Mouse (Mus musculus) MEL (cell line): ENCODE results near the gene Fam185a. TPM values are rescaled to one million over a fixed set of nuclear protein-coding genes. Genes with fewer than 3 reads are reported as not detected.

ENCODE experiments used
- DNase-seq: peaks from one replicate; pipeline ENCODE4 v3.0.0; 2011; ENCODE audit warnings: low read depth, low spot score
- H3K27ac ChIP-seq: 2 replicates; pipeline ENCODE4 v1.5.1; 2012; ENCODE audit warnings: low read depth, mild to moderate bottlenecking, control low read depth, low read length, moderate library complexity; ENCODE audit not compliant: control insufficient read depth
- H3K27me3 ChIP-seq, 2 experiments: fragments of 150-350 bp in 1 of 2; sonication (generic) in 1 of 2; 2 replicates each; pipeline ENCODE4 v1.6.1; 2012; ENCODE audit warnings: low read length in 2 of 2, mild to moderate bottlenecking in 2 of 2, improper control_type of control experiment in 1 of 2, moderate library complexity in 1 of 2; ENCODE audit not compliant: insufficient read depth in 2 of 2, control insufficient read depth in 1 of 2
- H3K36me3 ChIP-seq, 2 experiments: 2 replicates each; pipeline ENCODE4 v1.6.1; 2012 to 2014; ENCODE audit warnings: low read length in 2 of 2, improper control_type of control experiment in 1 of 2, inconsistent platforms in 1 of 2, mild to moderate bottlenecking in 1 of 2; ENCODE audit not compliant: insufficient read depth in 2 of 2, control insufficient read depth in 1 of 2
- H3K4me1 ChIP-seq, 2 experiments: fragments of 150-350 bp in 1 of 2; sonication (generic) in 1 of 2; 2 replicates each; pipeline ENCODE4 v1.6.1; 2012; ENCODE audit warnings: low read length in 2 of 2, improper control_type of control experiment in 1 of 2, mild to moderate bottlenecking in 1 of 2; ENCODE audit not compliant: insufficient read depth in 2 of 2, control insufficient read depth in 1 of 2
- H3K4me3 ChIP-seq, 2 experiments: fragments of 150-350 bp in 1 of 2; sonication (generic) in 1 of 2; 2 replicates each; pipeline ENCODE4 v1.5.1; 2012; ENCODE audit warnings: low read depth in 2 of 2, low read length in 2 of 2, mild to moderate bottlenecking in 2 of 2, moderate library complexity in 2 of 2, control low read depth in 1 of 2, improper control_type of control experiment in 1 of 2; ENCODE audit not compliant: control insufficient read depth in 1 of 2, insufficient read depth in 1 of 2
- H3K79me2 ChIP-seq: 2 replicates; pipeline ENCODE4 v1.6.1; 2012; ENCODE audit warnings: mild to moderate bottlenecking, low read length, moderate library complexity; ENCODE audit not compliant: control insufficient read depth, poor library complexity, insufficient read depth
- H3K9ac ChIP-seq: 2 replicates; pipeline ENCODE4 v1.6.1; 2012; ENCODE audit warnings: low read depth, mild to moderate bottlenecking, control low read depth, low read length, moderate library complexity; ENCODE audit not compliant: control insufficient read depth, poor library complexity, severe bottlenecking
- H3K9me3 ChIP-seq: fragments of 150-350 bp; sonication (generic); replicated peaks from 2 replicates; pipeline ENCODE4 v1.6.1; 2012; ENCODE audit warnings: mild to moderate bottlenecking, low read length, improper control_type of control experiment, moderate library complexity; ENCODE audit not compliant: insufficient read depth
- BHLHE40 ChIP-seq: IDR thresholded peaks from 2 replicates; pipeline ENCODE4 v1.6.1; 2012; ENCODE audit warnings: low read depth, mild to moderate bottlenecking, inconsistent platforms, low read length, improper control_type of control experiment, borderline replicate concordance
- CHD2 ChIP-seq: IDR thresholded peaks from 2 replicates; pipeline ENCODE4 v1.6.1; 2011; ENCODE audit warnings: low read length, improper control_type of control experiment
- CTCF ChIP-seq, 3 experiments: IDR thresholded peaks in 2 of 3; conservative IDR thresholded peaks in 1 of 3; 2 replicates each; pipeline ENCODE4 v1.5.1; 2011 to 2012; ENCODE audit warnings: low read length in 3 of 3, low read depth in 2 of 3, mild to moderate bottlenecking in 2 of 3, improper control_type of control experiment in 1 of 3, inconsistent platforms in 1 of 3, mixed read lengths in 1 of 3, moderate library complexity in 1 of 3; ENCODE audit not compliant: control insufficient read depth in 1 of 3, insufficient read depth in 1 of 3, poor library complexity in 1 of 3, severe bottlenecking in 1 of 3
- ELF1 ChIP-seq: IDR thresholded peaks from 2 replicates; pipeline ENCODE4 v1.6.1; 2014; ENCODE audit warnings: low read depth, mild to moderate bottlenecking, inconsistent platforms, low read length, improper control_type of control experiment, moderate library complexity
- EP300 ChIP-seq, 2 experiments: IDR thresholded peaks; 2 replicates each; pipeline ENCODE4 v1.6.1; 2011; ENCODE audit warnings: improper control_type of control experiment in 2 of 2, low read length in 2 of 2, low read depth in 1 of 2, mild to moderate bottlenecking in 1 of 2
- ETS1 ChIP-seq: IDR thresholded peaks from 2 replicates; pipeline ENCODE4 v1.6.1; 2012; ENCODE audit warnings: low read depth, mild to moderate bottlenecking, inconsistent platforms, low read length, improper control_type of control experiment, moderate library complexity
- GABPA ChIP-seq: IDR thresholded peaks from 2 replicates; pipeline ENCODE4 v1.6.1; 2012; ENCODE audit warnings: low read depth, mild to moderate bottlenecking, inconsistent platforms, low read length, improper control_type of control experiment, moderate library complexity
- GATA1 ChIP-seq: IDR thresholded peaks from 2 replicates; pipeline ENCODE4 v1.6.1; 2011; ENCODE audit warnings: low read depth, low read length, improper control_type of control experiment
- HCFC1 ChIP-seq: IDR thresholded peaks from 2 replicates; pipeline ENCODE4 v1.6.1; 2012; ENCODE audit warnings: low read depth, mild to moderate bottlenecking, inconsistent platforms, low read length, improper control_type of control experiment, moderate library complexity
- KAT2A ChIP-seq: conservative IDR thresholded peaks from 2 replicates; pipeline ENCODE4 v1.6.1; 2012; ENCODE audit warnings: low read depth, low read length, improper control_type of control experiment, inconsistent platforms
- MAX ChIP-seq: IDR thresholded peaks from 2 replicates; pipeline ENCODE4 v1.6.1; 2011; ENCODE audit warnings: low read length, improper control_type of control experiment
- MAZ ChIP-seq: IDR thresholded peaks from 2 replicates; pipeline ENCODE4 v1.6.1; 2012; ENCODE audit warnings: low read depth, mild to moderate bottlenecking, inconsistent platforms, low read length, improper control_type of control experiment
- MXI1 ChIP-seq: IDR thresholded peaks from 2 replicates; pipeline ENCODE4 v1.6.1; 2011; ENCODE audit warnings: mild to moderate bottlenecking, low read depth, low read length, improper control_type of control experiment
- MYB ChIP-seq: IDR thresholded peaks from 2 replicates; pipeline ENCODE4 v1.6.1; 2011; ENCODE audit warnings: mild to moderate bottlenecking, low read depth, low read length, improper control_type of control experiment
- MYC ChIP-seq: IDR thresholded peaks from 2 replicates; pipeline ENCODE4 v1.6.1; 2011; ENCODE audit warnings: low read depth, mild to moderate bottlenecking, low read length, improper control_type of control experiment, moderate library complexity
- NELFE ChIP-seq: IDR thresholded peaks from 2 replicates; pipeline ENCODE4 v1.6.1; 2011; ENCODE audit warnings: low read depth, low read length, improper control_type of control experiment
- NRF1 ChIP-seq: IDR thresholded peaks from 2 replicates; pipeline ENCODE4 v1.6.1; 2014; ENCODE audit warnings: low read depth, mild to moderate bottlenecking, inconsistent platforms, low read length, improper control_type of control experiment, moderate library complexity; ENCODE audit not compliant: poor library complexity, insufficient read depth, severe bottlenecking
- POLR2A ChIP-seq, 2 experiments: IDR thresholded peaks; 2 replicates each; pipeline ENCODE4 v1.6.1; 2011 to 2012; ENCODE audit warnings: low read length in 2 of 2, mild to moderate bottlenecking in 2 of 2, control low read depth in 1 of 2, improper control_type of control experiment in 1 of 2, low read depth in 1 of 2, moderate library complexity in 1 of 2; ENCODE audit not compliant: control insufficient read depth in 1 of 2, insufficient read depth in 1 of 2, poor library complexity in 1 of 2
- POLR2AphosphoS2 ChIP-seq: IDR thresholded peaks from 2 replicates; pipeline ENCODE4 v1.6.1; 2011; ENCODE audit warnings: low read length, improper control_type of control experiment
- POLR2AphosphoS5 ChIP-seq: IDR thresholded peaks from 2 replicates; pipeline ENCODE4 v1.6.1; 2012; ENCODE audit warnings: low read depth, borderline replicate concordance, mild to moderate bottlenecking, inconsistent platforms, low read length, moderate library complexity, mixed read lengths
- RAD21 ChIP-seq: IDR thresholded peaks from 2 replicates; pipeline ENCODE4 v1.6.1; 2011; ENCODE audit warnings: mild to moderate bottlenecking, low read depth, low read length, improper control_type of control experiment
- RCOR1 ChIP-seq: IDR thresholded peaks from 2 replicates; pipeline ENCODE4 v1.6.1; 2012; ENCODE audit warnings: low read depth, mild to moderate bottlenecking, inconsistent platforms, low read length, improper control_type of control experiment
- SIN3A ChIP-seq: IDR thresholded peaks from 2 replicates; pipeline ENCODE4 v1.6.1; 2012; ENCODE audit warnings: low read length, improper control_type of control experiment, inconsistent platforms
- SMC3 ChIP-seq: IDR thresholded peaks from 2 replicates; pipeline ENCODE4 v1.6.1; 2011; ENCODE audit warnings: low read depth, low read length, improper control_type of control experiment
- TAL1 ChIP-seq: IDR thresholded peaks from 2 replicates; pipeline ENCODE4 v1.6.1; 2012; ENCODE audit warnings: mild to moderate bottlenecking, inconsistent platforms, low read length, moderate library complexity, mixed read lengths
- TBP ChIP-seq: IDR thresholded peaks from 2 replicates; pipeline ENCODE4 v1.8.0; 2011; ENCODE audit warnings: low read depth, low read length, improper control_type of control experiment
- TCF12 ChIP-seq: IDR thresholded peaks from 2 replicates; pipeline ENCODE4 v1.6.1; 2014; ENCODE audit warnings: low read depth, mild to moderate bottlenecking, inconsistent platforms, low read length, improper control_type of control experiment, moderate library complexity
- UBTF ChIP-seq: IDR thresholded peaks from 2 replicates; pipeline ENCODE4 v1.6.1; 2012; ENCODE audit warnings: low read depth, mild to moderate bottlenecking, inconsistent platforms, low read length, improper control_type of control experiment, moderate library complexity, borderline replicate concordance; ENCODE audit not compliant: insufficient read depth
- USF2 ChIP-seq, 2 experiments: IDR thresholded peaks; 2 replicates each; pipeline ENCODE4 v1.6.1; 2011 to 2012; ENCODE audit warnings: improper control_type of control experiment in 2 of 2, low read length in 2 of 2, borderline replicate concordance in 1 of 2, inconsistent platforms in 1 of 2, low read depth in 1 of 2, mild to moderate bottlenecking in 1 of 2; ENCODE audit not compliant: insufficient read depth in 1 of 2
- ZC3H11A ChIP-seq: IDR thresholded peaks from 2 replicates; pipeline ENCODE4 v1.6.1; 2012; ENCODE audit warnings: low read depth, mild to moderate bottlenecking, inconsistent platforms, low read length, improper control_type of control experiment
- ZKSCAN1 ChIP-seq: IDR thresholded peaks from 2 replicates; pipeline ENCODE4 v1.6.1; 2012; ENCODE audit warnings: low read depth, mild to moderate bottlenecking, inconsistent platforms, low read length, improper control_type of control experiment, moderate library complexity
- ZMIZ1 ChIP-seq: IDR thresholded peaks from 2 replicates; pipeline ENCODE4 v1.6.1; 2012; ENCODE audit warnings: low read depth, mild to moderate bottlenecking, inconsistent platforms, low read length, improper control_type of control experiment, moderate library complexity
- ZNF384 ChIP-seq: IDR thresholded peaks from 2 replicates; pipeline ENCODE4 v1.6.1; 2012; ENCODE audit warnings: low read depth, mild to moderate bottlenecking, inconsistent platforms, low read length, improper control_type of control experiment
- polyA plus RNA-seq, 2 experiments: library from polyadenylated mRNA; stranded (reverse) in 1 of 2; unstranded in 1 of 2; fragments of >175 nt in 1 of 2; fragments of >200 nt in 1 of 2; gene quantifications; 2 replicates each; pipeline versions ENCODE4 v1.2.1 to v1.2.4; 2012; ENCODE audit warnings: low replicate concordance in 2 of 2, low read depth in 1 of 2; ENCODE audit not compliant: insufficient read length in 2 of 2, insufficient read depth in 1 of 2, missing spikeins in 1 of 2
- total RNA-seq: library from RNA; depleted of rRNA; stranded (reverse); fragments of 300-350 nt; gene quantifications from 2 replicates; pipeline ENCODE4 v1.2.3, GENCODE M21; 2012

The Fam185a gene
- total and polyA plus RNA-seq, 3 experiments: 20.2 to 28.3 TPM; not detected in 1

DNA sequence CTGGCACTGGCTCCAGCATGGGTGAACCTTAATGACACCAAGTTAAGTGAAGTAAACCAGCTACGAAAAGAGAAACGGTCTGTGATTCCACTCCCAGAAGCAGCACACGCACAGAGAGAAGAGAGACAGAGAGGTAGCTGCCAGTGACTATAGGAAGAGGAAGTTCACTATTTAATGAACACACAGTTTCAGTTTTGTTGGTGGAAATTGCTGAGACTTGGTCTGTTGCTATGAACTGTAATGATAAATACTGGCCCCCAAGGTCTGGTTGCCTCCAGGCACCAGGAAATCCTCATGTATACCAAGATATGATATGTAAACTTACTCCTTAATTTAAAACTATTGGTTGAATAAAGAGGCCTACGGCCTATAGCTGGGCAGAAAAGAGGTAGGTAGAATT lies 38.3 kb upstream of the Fam185a start (continued):
- TF ChIP-seq RCOR1 (0 out of 2 replicates have a peak, but pooled peaks have one; percentile 47), ELF1 (no peak), MAX (peak; percentile 33; the same call in 1 of the 2 replicates), MYB (no peak), ETS1 (peak; percentile 72; the same call in 1 of the 2 replicates), POLR2A (IDR thresholded peaks at IDR 0.05; ENCODE audit: control insufficient read depth in 1 of 2, insufficient read depth in 1 of 2, low read depth in 1 of 2, low read length in 2 of 2, poor library complexity in 1 of 2) (peak in 1 of 2 experiments; percentile 62; a peak in 2 of 4 replicates), UBTF (no peak), NELFE (peak; percentile 45; the same call in 1 of the 2 replicates)

DNA sequence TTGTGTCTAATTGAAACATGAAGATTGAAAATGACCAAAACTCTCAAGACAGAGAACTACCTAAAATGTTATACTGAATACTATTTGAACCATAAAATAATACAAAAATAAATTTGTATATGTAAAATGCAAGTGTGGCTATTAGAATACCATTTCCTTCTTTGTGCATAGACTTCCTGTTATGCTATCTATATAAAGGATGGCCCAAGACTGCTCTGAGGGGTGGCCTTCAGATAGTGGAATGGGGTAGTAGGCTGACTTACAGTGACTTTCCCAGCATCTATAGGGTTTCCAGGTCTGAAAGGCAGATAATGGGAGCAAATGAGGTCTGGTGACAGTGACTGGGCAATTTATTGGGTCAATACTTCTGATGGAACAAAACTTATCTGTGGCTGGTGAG lies 37.4 kb upstream of the Fam185a start:
- Histone ChIP-seq H3K9ac (no peak overlapping the region), H3K27ac (0 out of 2 replicates have a peak overlapping the region, but pooled peaks have one; percentile 1), H3K9me3 (no peaks in the 10 kb centered on the region), H3K4me1 (peaks cover 23 to 37% of the 10 kb centered on the region in 2 experiments), H3K36me3 (peaks cover 0 to 48% of the 10 kb centered on the region in 2 experiments; a peak in 2 of 4 replicates), H3K27me3 (no peaks in the 10 kb centered on the region), H3K4me3 (peak overlapping the region in 1 of 2 experiments; percentile 45; a peak in 2 of 4 replicates), H3K79me2 (no peaks in the 10 kb centered on the region; the same call in 1 of the 2 replicates)
- DNase-seq: peak; percentile 77
- TF ChIP-seq EP300 (IDR thresholded peaks at IDR 0.05; ENCODE audit: low read depth in 1 of 2, low read length in 2 of 2) (peak; percentile 39 to 42; a peak in 2 of 4 replicates), ZNF384 (no peak), MYC (no peak), ELF1 (0 out of 2 replicates have a peak, but pooled peaks have one; percentile 56), RAD21 (no peak), MAX (no peak), GABPA (no peak), POLR2AphosphoS2 (no peak), POLR2A (IDR thresholded peaks at IDR 0.05; ENCODE audit: control insufficient read depth in 1 of 2, insufficient read depth in 1 of 2, low read depth in 1 of 2, low read length in 2 of 2, poor library complexity in 1 of 2) (no peak), MYB (no peak), NELFE (no peak), POLR2AphosphoS5 (no peak), CTCF (IDR thresholded peaks at IDR 0.05 in 2 of 3, conservative IDR thresholded peaks at IDR 0.05 in 1 of 3; ENCODE audit: control insufficient read depth in 1 of 3, insufficient read depth in 1 of 3, low read depth in 2 of 3, low read length in 3 of 3, poor library complexity in 1 of 3, severe bottlenecking in 1 of 3) (no peak), SIN3A (no peak; the same call in 1 of the 2 replicates), KAT2A (no peak), SMC3 (no peak), UBTF (no peak), TCF12 (no peak), ZMIZ1 (no peak), CHD2 (no peak), GATA1 (peak; percentile 63), MAZ (no peak), BHLHE40 (no peak), ZC3H11A (no peak), HCFC1 (no peak), ETS1 (no peak; the same call in 1 of the 2 replicates), TAL1 (peak; percentile 17), ZKSCAN1 (no peak), NRF1 (no peak), MXI1 (no peak), USF2 (IDR thresholded peaks at IDR 0.05; ENCODE audit: borderline replicate concordance in 1 of 2, insufficient read depth in 1 of 2, low read depth in 1 of 2, low read length in 2 of 2) (no peak), RCOR1 (no peak), TBP (peak; percentile 77)
